Mouse (Mus musculus) hindbrain, embryonic 14.5 days (tissue): ENCODE measurements around the gene Icam5. TPM values are rescaled to one million over a fixed set of nuclear protein-coding genes. Genes with fewer than 3 reads are reported as not detected.

ENCODE experiments used
- ATAC-seq: fragments of 200-750 bp; cut with Nextera tagmentation; 2 replicates; pipeline ENCODE4 v1.8.0; 2017; ENCODE audit warnings: moderate number of reproducible peaks, mild to moderate bottlenecking, moderate TSS enrichment, moderate library complexity; ENCODE audit not compliant: low FRiP score
- DNase-seq: peaks from one replicate; pipeline ENCODE4 v3.0.0-alpha.2; 2015; ENCODE audit warnings: low spot score
- H3K27ac ChIP-seq: fragments of 300-500 bp; sonication (generic); 2 replicates; pipeline ENCODE4 v1.5.1; 2014; ENCODE audit warnings: mild to moderate bottlenecking, moderate library complexity
- H3K27me3 ChIP-seq: fragments of 300-500 bp; sonication (generic); 2 replicates; pipeline ENCODE4 v1.6.1; 2014; ENCODE audit warnings: mild to moderate bottlenecking, low read length, mixed read lengths; ENCODE audit not compliant: control insufficient read depth, insufficient read depth
- H3K36me3 ChIP-seq: fragments of 300-500 bp; sonication (generic); replicated peaks from 2 replicates; pipeline ENCODE4 v1.6.1; 2014; ENCODE audit not compliant: control insufficient read depth, insufficient read depth
- H3K4me1 ChIP-seq: fragments of 300-500 bp; sonication (generic); replicated peaks from 2 replicates; pipeline ENCODE4 v1.6.1; 2014; ENCODE audit warnings: antibody characterized with exemption, low read length, mixed read lengths; ENCODE audit not compliant: control insufficient read depth, insufficient read depth
- H3K4me2 ChIP-seq: fragments of 300-500 bp; sonication (generic); replicated peaks from 2 replicates; pipeline ENCODE4 v1.6.1; 2014; ENCODE audit warnings: mild to moderate bottlenecking, moderate library complexity
- H3K4me3 ChIP-seq: fragments of 300-500 bp; sonication (generic); replicated peaks from 2 replicates; pipeline ENCODE4 v1.5.1; 2014; ENCODE audit warnings: mild to moderate bottlenecking, low read length
- H3K9ac ChIP-seq: fragments of 300-500 bp; sonication (generic); 2 replicates; pipeline ENCODE4 v1.6.1; 2014
- H3K9me3 ChIP-seq: fragments of 300-500 bp; sonication (generic); 2 replicates; pipeline ENCODE4 v1.6.1; 2016; ENCODE audit warnings: low read length; ENCODE audit not compliant: control insufficient read depth
- WGBS: fragments of 180-500 bp; shearing (Covaris S2); extraction: QIAGEN DNeasy Blood & Tissue Kit; methylation state at CpG from one replicate; pipeline ENCODE4 v1.1.7; 2014; 5-methylcytosine and 5-hydroxymethylcytosine counted together
- polyA plus RNA-seq: library from polyadenylated mRNA; unstranded; fragments of >200 nt; fragmentation: Nextera tagmentation; extraction: Ambion mirVana; gene quantifications from 2 replicates; pipeline ENCODE4 v1.2.1, GENCODE M21; 2014

Gene Icam5
- polyA plus RNA-seq, 1 experiment from 2014 or later = 1.9 TPM

- H3K36me3 ChIP-seq = no peaks in the 10 kb centered on the region
- WGBS = under 1% methylated on average over 13 of the region's 13 CpGs
- ATAC-seq (peak; percentile 44), DNase-seq (peak; percentile 79)
- peak overlapping the region; percentile 90 for H3K4me2 ChIP-seq
- 0 out of 2 replicates have a peak overlapping the region, but pooled peaks have one; percentile 57 for H3K9ac ChIP-seq
- no peak overlapping the region for H3K27ac ChIP-seq
- no peaks in the 10 kb centered on the region for H3K9me3 ChIP-seq
- H3K4me3 ChIP-seq = peak overlapping the region; percentile 41
- H3K4me1 ChIP-seq = peaks cover 34% of the 10 kb centered on the region
- peaks cover 78% of the 10 kb centered on the region for H3K27me3 ChIP-seq
These were observed 1.1 kb upstream of the Icam5 start for GRCm38 (mm10) chr9:21030781-21031250.

- H3K4me1 ChIP-seq = peaks cover 34% of the 10 kb centered on the region
These were observed 500 bp upstream of the Icam5 start for GRCm38 (mm10) chr9:21031251-21031895.

GRCm38 (mm10) chr9:21032491-21032890 is 618 bp downstream of the Icam5 start:
- Histone ChIP-seq H3K9ac (peak overlapping the region; percentile 57), H3K4me1 (peaks cover 45% of the 10 kb centered on the region), H3K4me2 (peak overlapping the region; percentile 90), H3K36me3 (no peaks in the 10 kb centered on the region), H3K4me3 (peak overlapping the region; percentile 41), H3K27me3 (peaks cover 87% of the 10 kb centered on the region), H3K27ac (no peak overlapping the region), H3K9me3 (no peaks in the 10 kb centered on the region)
- ATAC-seq = no peak
- 5% methylated on average over 7 of the region's 7 CpGs for WGBS
- no peak for DNase-seq

More at GRCm38 (mm10) chr9:21031251-21031895, 500 bp upstream of the Icam5 start:
- peak overlapping the region; percentile 90 for H3K4me2 ChIP-seq
- H3K36me3 ChIP-seq = no peaks in the 10 kb centered on the region
- H3K27ac ChIP-seq = no peak overlapping the region
- peak; percentile 61 for ATAC-seq
- peak; percentile 55 for DNase-seq
- H3K4me3 ChIP-seq = peak overlapping the region; percentile 41
- under 1% methylated on average over 36 of the region's 36 CpGs for WGBS
- H3K9me3 ChIP-seq = no peaks in the 10 kb centered on the region
- peaks cover 83% of the 10 kb centered on the region for H3K27me3 ChIP-seq
- H3K9ac ChIP-seq = peak overlapping the region; percentile 57

GRCm38 (mm10) chr9:21033136-21033535 is 1.3 kb downstream of the Icam5 start:
- H3K4me3 ChIP-seq = peak overlapping the region; percentile 41
- peak; percentile 54 for DNase-seq
- H3K4me2 ChIP-seq = peak overlapping the region; percentile 90
- H3K27ac ChIP-seq = no peak overlapping the region
- peaks cover 93% of the 10 kb centered on the region for H3K27me3 ChIP-seq
- H3K9me3 ChIP-seq = no peaks in the 10 kb centered on the region
- no peak for ATAC-seq
- WGBS = under 1% methylated on average over 34 of the region's 34 CpGs
- H3K4me1 ChIP-seq = peaks cover 51% of the 10 kb centered on the region
- H3K36me3 ChIP-seq = no peaks in the 10 kb centered on the region
- H3K9ac ChIP-seq = no peak overlapping the region

- peaks cover 48% of the 10 kb centered on the region for H3K4me1 ChIP-seq
- no peaks in the 10 kb centered on the region for H3K36me3 ChIP-seq
- 0 out of 2 replicates have a peak overlapping the region, but pooled peaks have one; percentile 76 for H3K4me2 ChIP-seq
- ATAC-seq (no peak), DNase-seq (no peak)
- no peak overlapping the region for H3K27ac ChIP-seq
- H3K27me3 ChIP-seq = peaks cover 93% of the 10 kb centered on the region
- 6% methylated on average over 17 of the region's 17 CpGs for WGBS
- no peaks in the 10 kb centered on the region for H3K9me3 ChIP-seq
- H3K4me3 ChIP-seq = no peak overlapping the region
- H3K9ac ChIP-seq = no peak overlapping the region
These were observed 2.7 kb downstream of the Icam5 start for GRCm38 (mm10) chr9:21034481-21035085.

GRCm38 (mm10) chr9:21035586-21035985 is 3.7 kb downstream of the Icam5 start:
- H3K27ac ChIP-seq = no peak overlapping the region
- 18% methylated on average over 9 of the region's 9 CpGs for WGBS
- no peak overlapping the region for H3K9ac ChIP-seq
- ATAC-seq (no peak), DNase-seq (no peak)
- peaks cover 45% of the 10 kb centered on the region for H3K4me1 ChIP-seq
- peaks cover 93% of the 10 kb centered on the region for H3K27me3 ChIP-seq
- no peaks in the 10 kb centered on the region for H3K9me3 ChIP-seq
- H3K4me2 ChIP-seq = peak overlapping the region; percentile 76
- no peaks in the 10 kb centered on the region for H3K36me3 ChIP-seq
- peak overlapping the region; percentile 46; the same call in 1 of the 2 replicates for H3K4me3 ChIP-seq

- WGBS = 7% methylated on average over 20 of the region's 20 CpGs
- Histone ChIP-seq H3K4me2 (peak overlapping the region; percentile 76), H3K9ac (no peak overlapping the region), H3K4me1 (peaks cover 45% of the 10 kb centered on the region), H3K9me3 (no peaks in the 10 kb centered on the region), H3K4me3 (peak overlapping the region; percentile 46), H3K27ac (no peak overlapping the region), H3K36me3 (no peaks in the 10 kb centered on the region), H3K27me3 (peaks cover 91% of the 10 kb centered on the region)
- no peak for DNase-seq
- ATAC-seq = no peak
These were observed 4.3 kb downstream of the Icam5 start for GRCm38 (mm10) chr9:21036161-21036560.

GRCm38 (mm10) chr9:21036666-21037065 is 4.8 kb downstream of the Icam5 start:
- DNase-seq (no peak), ATAC-seq (no peak)
- Histone ChIP-seq H3K9me3 (no peaks in the 10 kb centered on the region), H3K4me1 (peaks cover 44% of the 10 kb centered on the region), H3K36me3 (no peaks in the 10 kb centered on the region), H3K9ac (no peak overlapping the region), H3K4me2 (peak overlapping the region; percentile 76), H3K27ac (no peak overlapping the region), H3K4me3 (peak overlapping the region; percentile 46), H3K27me3 (peaks cover 90% of the 10 kb centered on the region)
- 2% methylated on average over 22 of the region's 22 CpGs for WGBS

GRCm38 (mm10) chr9:21037481-21037891 is 5.6 kb downstream of the Icam5 start:
- Histone ChIP-seq H3K9ac (peak overlapping the region; percentile 70), H3K4me2 (peak overlapping the region; percentile 76), H3K36me3 (no peaks in the 10 kb centered on the region), H3K9me3 (no peaks in the 10 kb centered on the region), H3K27ac (no peak overlapping the region), H3K4me3 (peak overlapping the region; percentile 46), H3K4me1 (peaks cover 36% of the 10 kb centered on the region), H3K27me3 (peaks cover 82% of the 10 kb centered on the region)
- under 1% methylated on average over 31 of the region's 31 CpGs for WGBS
- ATAC-seq = peak; percentile 74; the same call in 1 of the 2 replicates
- DNase-seq = peak; percentile 61
